Comparison of ENCODE assay signal across 9 mouse cellular contexts in the genomic region with DNA sequence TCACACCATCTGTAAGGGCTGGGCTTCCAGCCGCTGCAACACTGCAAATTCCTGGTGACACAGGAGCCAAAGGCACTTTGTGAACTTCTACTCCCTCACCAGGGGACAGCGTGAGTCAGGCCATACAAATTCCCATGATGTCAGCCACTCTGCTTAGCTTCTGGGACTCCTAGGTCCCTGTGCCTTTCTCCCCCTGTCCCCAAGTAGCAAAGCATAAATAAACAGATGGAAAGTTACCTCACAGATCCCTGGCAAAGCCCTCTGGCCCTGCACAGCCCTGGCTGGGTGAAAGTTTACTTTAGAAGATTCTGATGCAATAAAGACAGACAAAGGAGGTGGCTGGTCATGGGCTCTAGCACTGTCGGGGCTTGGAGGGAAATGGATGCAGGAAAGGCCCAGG. TPM values are rescaled to one million over a fixed set of nuclear protein-coding genes. Genes with fewer than 3 reads are reported as not detected.
DNase-seq lines count a peak whose midpoint lies in the region; ATAC-seq and TF ChIP-seq lines count a peak whose summit lies in the region.
"Had no signal": no experiment of that assay in that cellular context is flagged by ENCODE, and none has a peak within 500 bp of the region (broad histone marks: within the 10 kb centered on the region; RNA-seq: fewer than 3 reads in every experiment).

No protein-coding gene starts in this region.

- H3K27ac ChIP-seq in intestine, embryonic 15.5 days = no peak overlapping the region
- no peak overlapping the region for H3K27ac ChIP-seq in intestine, postnatal 0 days (ENCODE audit: low read depth, low read length)
- H3K27ac ChIP-seq in kidney, embryonic 15.5 days = no peak overlapping the region

- intact Hi-C loops in gastrocnemius, postnatal 14 days (cut with DNase I; ENCODE audit: low total_unique reads) = no loop called here

- peak; percentile 23; the same call in 1 of the 2 replicates for ATAC-seq in intestine, embryonic 15.5 days
- no peak for ATAC-seq in intestine, postnatal 0 days
- ATAC-seq in kidney, embryonic 15.5 days (replicated peaks; ENCODE audit: low FRiP score) = no peak

- no peak overlapping the region for H3K4me2 ChIP-seq in intestine, embryonic 15.5 days (replicated peaks)
- no peak overlapping the region for H3K4me2 ChIP-seq in intestine, postnatal 0 days (replicated peaks; ENCODE audit: low read depth)
- no peak overlapping the region for H3K4me2 ChIP-seq in kidney, embryonic 15.5 days

- no peak overlapping the region for H3K4me3 ChIP-seq in intestine, embryonic 15.5 days (replicated peaks)
- H3K4me3 ChIP-seq in intestine, postnatal 0 days (ENCODE audit: low read depth, low read length) = no peak overlapping the region
- H3K4me3 ChIP-seq in kidney, embryonic 15.5 days (replicated peaks) = no peak overlapping the region

- H3K9ac ChIP-seq in intestine, embryonic 15.5 days = no peak overlapping the region
- H3K9ac ChIP-seq in intestine, postnatal 0 days (ENCODE audit: low read depth, low read length) = no peak overlapping the region
- H3K9ac ChIP-seq in kidney, embryonic 15.5 days = no peak overlapping the region

- no peaks in the 10 kb centered on the region for H3K9me3 ChIP-seq in intestine, embryonic 15.5 days
- no peaks in the 10 kb centered on the region for H3K9me3 ChIP-seq in intestine, postnatal 0 days (ENCODE audit: control insufficient read depth)
- H3K9me3 ChIP-seq in kidney, embryonic 15.5 days (replicated peaks) = no peaks in the 10 kb centered on the region

- H3K36me3 ChIP-seq in intestine, embryonic 15.5 days = no peaks in the 10 kb centered on the region
- no peaks in the 10 kb centered on the region for H3K36me3 ChIP-seq in intestine, postnatal 0 days (ENCODE audit: control insufficient read depth, insufficient read depth)
- H3K36me3 ChIP-seq in kidney, embryonic 15.5 days = no peaks in the 10 kb centered on the region

- TF ChIP-seq CTCF in intestine, postnatal 0 days (IDR thresholded peaks at IDR 0.05; ENCODE audit: low read depth) = no peak

- DNase-seq in gastrocnemius, postnatal 14 days = peak; percentile 23
- DNase-seq in heart, postnatal 4 days = peak; percentile 62
- peak; percentile 83 for DNase-seq in skeletal muscle tissue, adult 2 months (ENCODE audit: low read depth, low spot score)
- DNase-seq in layer of hippocampus, adult 11-12 months (ENCODE audit: low spot score) = no peak
- no peak for DNase-seq in neural tube, embryonic 10.5 days (ENCODE audit: extremely low spot score, low spot score)
- DNase-seq: kidney, postnatal 14 days had no signal

- WGBS in intestine, embryonic 15.5 days = 34% methylated on average over 3 of the region's 3 CpGs
- WGBS in intestine, postnatal 0 days = 39% methylated on average over 3 of the region's 3 CpGs
- 39% methylated on average over 3 of the region's 3 CpGs for WGBS in kidney, embryonic 15.5 days

- no peaks in the 10 kb centered on the region for H3K27me3 ChIP-seq in intestine, embryonic 15.5 days (replicated peaks)
- H3K27me3 ChIP-seq in intestine, postnatal 0 days (replicated peaks; ENCODE audit: control insufficient read depth, insufficient read depth, low read length) = no peaks in the 10 kb centered on the region
- peaks cover 24% of the 10 kb centered on the region for H3K27me3 ChIP-seq in kidney, embryonic 15.5 days

- 0 out of 2 replicates have a peak, but pooled peaks cover 7% of the 10 kb centered on the region for H3K4me1 ChIP-seq in intestine, embryonic 15.5 days (replicated peaks)
- H3K4me1 ChIP-seq in intestine, postnatal 0 days (replicated peaks; ENCODE audit: control insufficient read depth, insufficient read depth, low read length) = no peaks in the 10 kb centered on the region
- H3K4me1 ChIP-seq in kidney, embryonic 15.5 days = no peaks in the 10 kb centered on the region

RNA-seq across cellular contexts. Expression of a gene that starts 22.3 kb away (rescaled TPM):
- polyA plus RNA-seq in intestine, embryonic 15.5 days (2015; fragmentation: Nextera tagmentation; extraction: Ambion mirVana) = 4.8 and 5.8 TPM in 2 replicates
- 2.5 and 2.7 TPM in 2 replicates for polyA plus RNA-seq in intestine, postnatal 0 days (2015; fragmentation: Nextera tagmentation; extraction: Ambion mirVana)
- total RNA-seq in gastrocnemius, postnatal 14 days (2021) = 1 to 10 TPM; 2.0 to 2.5 TPM
- total RNA-seq in heart, postnatal 4 days (2021) = 1 to 10 TPM; 3.7 to 4.1 TPM
- polyA plus RNA-seq in kidney, embryonic 15.5 days (2015; fragmentation: Nextera tagmentation; extraction: Ambion mirVana) = 6.9 and 8.9 TPM in 2 replicates

Comparison
In these comparisons a context has a peak if more than half of its experiments do, and no peak if none do; other contexts are left out.
1. DNase-seq: peak in gastrocnemius, postnatal 14 days (single experiment), heart, postnatal 4 days (single experiment) and skeletal muscle tissue, adult 2 months (single experiment); none in layer of hippocampus, adult 11-12 months (single experiment) and neural tube, embryonic 10.5 days (single experiment).